Mouse (Mus musculus): ENCODE data around the gene Wdr3. TPM values are rescaled to one million over a fixed set of nuclear protein-coding genes. Genes with fewer than 3 reads are reported as not detected.

Gene Wdr3
- total RNA-seq (2021) (10 to 100 TPM; 10.2 to 11.6 TPM), polyA plus RNA-seq (2012; rRNA removed) (9.2 and 13.3 TPM in 2 replicates)
- long read RNA-seq, transcript Wdr3-201 (27 exons, 3,432 nt) = major isoform, 15 of 20 reads
- long read RNA-seq, partial matches to known transcripts = 2 of 20 reads
- long read RNA-seq, other reads (novel, unspliced or antisense) = 3 of 20 reads

- intact Hi-C loops (cut with DNase I) = loop anchor here (5.0 to 10.0 kb wide), 2 partner anchors 525 to 762 kb away; partner anchors contain the start of genes Man1a2 and Trim45
- DNase-seq = peak; percentile 95
- Histone ChIP-seq H3K79me2 (replicated peaks; ENCODE audit: control insufficient read depth, insufficient read depth, low read length) (no peaks in the 10 kb centered on the region), H3K9ac (ENCODE audit: low read depth, low read length) (peak within 1 kb of the TSS; percentile 82), H3K27ac (peak within 1 kb of the TSS; percentile 91), H3K36me3 (ENCODE audit: control insufficient read depth, insufficient read depth, low read length) (peaks cover 5% of the 10 kb centered on the region), H3K4me3 (peak within 1 kb of the TSS; percentile 81), H3K27me3 (ENCODE audit: control insufficient read depth, insufficient read depth, low read length) (no peaks in the 10 kb centered on the region), H3K4me1 (ENCODE audit: control insufficient read depth, insufficient read depth, low read length) (peaks cover 4% of the 10 kb centered on the region)
- WGBS = under 1% methylated on average over 55 of the region's 55 CpGs
- TF ChIP-seq EP300 (IDR thresholded peaks at IDR 0.05; ENCODE audit: insufficient read depth, low read depth, low read length) (no peak), POLR2A (IDR thresholded peaks at IDR 0.05; ENCODE audit: insufficient read depth, low read depth, low read length) (peak; percentile 97)
Observed at GRCm38 (mm10) chr3:100162315-100163105, at the start of gene Wdr3, which contains the start of gene Gdap2. Gene Wdr3 (minus strand): TSS chr3:100162407. Gene Gdap2 (plus strand): TSS chr3:100162381.

GRCm38 (mm10) chr3:100206973-100207372 is 44.8 kb upstream of the Wdr3 start:
- H3K9ac ChIP-seq (ENCODE audit: low read depth, low read length) = no peak overlapping the region
- H3K4me1 ChIP-seq (ENCODE audit: control insufficient read depth, insufficient read depth, low read length) = no peaks in the 10 kb centered on the region
- H3K79me2 ChIP-seq (replicated peaks; ENCODE audit: control insufficient read depth, insufficient read depth, low read length) = no peaks in the 10 kb centered on the region
- TF ChIP-seq CTCF (IDR thresholded peaks at IDR 0.05) (no peak), POLR2A (IDR thresholded peaks at IDR 0.05; ENCODE audit: insufficient read depth, low read depth, low read length) (no peak), EP300 (IDR thresholded peaks at IDR 0.05; ENCODE audit: insufficient read depth, low read depth, low read length) (no peak)
- H3K27ac ChIP-seq = no peak overlapping the region
- H3K27me3 ChIP-seq (ENCODE audit: control insufficient read depth, insufficient read depth, low read length) = no peaks in the 10 kb centered on the region
- intact Hi-C loops (cut with DNase I) = no loop called here
- no peak overlapping the region for H3K4me3 ChIP-seq
- WGBS = 46% methylated on average over 1 of the region's 1 CpGs
- DNase-seq = no peak
- H3K36me3 ChIP-seq (ENCODE audit: control insufficient read depth, insufficient read depth, low read length) = peaks cover 2% of the 10 kb centered on the region

GRCm38 (mm10) chr3:100201554-100201953 is 39.3 kb upstream of the Wdr3 start:
- WGBS = 77% methylated on average over 7 of the region's 7 CpGs
- H3K4me3 ChIP-seq = no peak overlapping the region
- no peaks in the 10 kb centered on the region for H3K4me1 ChIP-seq (ENCODE audit: control insufficient read depth, insufficient read depth, low read length)
- DNase-seq = peak in 1 of 2 experiments; percentile 31
- no peaks in the 10 kb centered on the region for H3K27me3 ChIP-seq (ENCODE audit: control insufficient read depth, insufficient read depth, low read length)
- intact Hi-C loops (cut with DNase I) = no loop called here
- H3K9ac ChIP-seq (ENCODE audit: low read depth, low read length) = no peak overlapping the region
- peaks cover 2% of the 10 kb centered on the region for H3K36me3 ChIP-seq (ENCODE audit: control insufficient read depth, insufficient read depth, low read length)
- no peak for TF ChIP-seq EP300 (IDR thresholded peaks at IDR 0.05; ENCODE audit: insufficient read depth, low read depth, low read length)
- TF ChIP-seq CTCF (IDR thresholded peaks at IDR 0.05) = no peak
- no peak for TF ChIP-seq POLR2A (IDR thresholded peaks at IDR 0.05; ENCODE audit: insufficient read depth, low read depth, low read length)
- H3K79me2 ChIP-seq (replicated peaks; ENCODE audit: control insufficient read depth, insufficient read depth, low read length) = no peaks in the 10 kb centered on the region
- H3K27ac ChIP-seq = no peak overlapping the region

GRCm38 (mm10) chr3:100194210-100194609 is 32.0 kb upstream of the Wdr3 start:
- DNase-seq = no peak
- no peak overlapping the region for H3K9ac ChIP-seq (ENCODE audit: low read depth, low read length)
- H3K36me3 ChIP-seq (ENCODE audit: control insufficient read depth, insufficient read depth, low read length) = peaks cover 4% of the 10 kb centered on the region; the same call in 1 of the 2 replicates
- 43% methylated on average over 5 of the region's 5 CpGs for WGBS
- no peak overlapping the region for H3K27ac ChIP-seq
- H3K4me3 ChIP-seq = no peak overlapping the region
- no peaks in the 10 kb centered on the region for H3K79me2 ChIP-seq (replicated peaks; ENCODE audit: control insufficient read depth, insufficient read depth, low read length)
- TF ChIP-seq POLR2A (IDR thresholded peaks at IDR 0.05; ENCODE audit: insufficient read depth, low read depth, low read length) = no peak
- no peak for TF ChIP-seq CTCF (IDR thresholded peaks at IDR 0.05)
- no peak for TF ChIP-seq EP300 (IDR thresholded peaks at IDR 0.05; ENCODE audit: insufficient read depth, low read depth, low read length)
- H3K27me3 ChIP-seq (ENCODE audit: control insufficient read depth, insufficient read depth, low read length) = no peaks in the 10 kb centered on the region
- no peaks in the 10 kb centered on the region for H3K4me1 ChIP-seq (ENCODE audit: control insufficient read depth, insufficient read depth, low read length)
- intact Hi-C loops (cut with DNase I) = no loop called here

GRCm38 (mm10) chr3:100189861-100190260 is 27.7 kb upstream of the Wdr3 start:
- Histone ChIP-seq H3K4me3 (no peak overlapping the region), H3K79me2 (replicated peaks; ENCODE audit: control insufficient read depth, insufficient read depth, low read length) (no peaks in the 10 kb centered on the region), H3K27ac (no peak overlapping the region), H3K36me3 (ENCODE audit: control insufficient read depth, insufficient read depth, low read length) (peaks cover 4% of the 10 kb centered on the region; the same call in 1 of the 2 replicates), H3K27me3 (ENCODE audit: control insufficient read depth, insufficient read depth, low read length) (no peaks in the 10 kb centered on the region), H3K4me1 (ENCODE audit: control insufficient read depth, insufficient read depth, low read length) (no peaks in the 10 kb centered on the region), H3K9ac (ENCODE audit: low read depth, low read length) (no peak overlapping the region)
- 89% methylated on average over 11 of the region's 11 CpGs for WGBS
- intact Hi-C loops (cut with DNase I) = loop anchor here (5.0 kb wide), 1 partner anchor 377 kb away; no protein-coding TSS in a partner anchor
- no peak for DNase-seq
- TF ChIP-seq POLR2A (IDR thresholded peaks at IDR 0.05; ENCODE audit: insufficient read depth, low read depth, low read length) = no peak
- TF ChIP-seq EP300 (IDR thresholded peaks at IDR 0.05; ENCODE audit: insufficient read depth, low read depth, low read length) = no peak
- TF ChIP-seq CTCF (IDR thresholded peaks at IDR 0.05) = no peak
